Mouse (Mus musculus): ENCODE results near the gene Map4. TPM values are rescaled to one million over a fixed set of nuclear protein-coding genes. Genes with fewer than 3 reads are reported as not detected.

Map4 gene
- total RNA-seq, 4 experiments from 2014 or later = 75.9 to 139 (median 108) TPM

DNA sequence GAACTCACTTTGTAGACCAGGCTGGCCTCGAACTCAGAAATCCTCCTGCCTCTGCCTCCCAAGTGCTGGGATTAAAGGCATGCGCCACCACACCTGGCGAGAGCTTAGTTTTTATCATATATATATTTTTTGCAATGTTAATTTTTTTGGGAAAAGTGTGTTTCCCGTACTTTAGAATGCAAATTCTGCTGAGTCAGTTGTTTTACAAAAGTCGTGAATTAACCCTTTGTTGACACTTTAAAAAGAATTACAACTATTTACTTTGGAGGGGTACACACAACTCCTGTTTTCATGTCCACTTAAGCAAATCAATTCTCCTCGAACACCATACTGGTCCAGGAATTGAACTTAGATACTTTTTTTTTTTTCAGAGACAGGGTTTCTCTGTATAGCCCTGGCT lies 201.7 kb downstream of the Map4 start:
- DNase-seq = no peak

Small RNA genes within 50 kb of the gene (microRNA-seq; reads per million reads assigned to microRNA genes)
- gene Mir7089 = 0 reads per million in 2 experiments

Other genes starting within 250 kb of the Map4 start
- gene Fbxw18, start 228.8 kb upstream of the Map4 start, total RNA-seq (2022) = not detected
- gene Fbxw26, start 185.4 kb upstream of the Map4 start, total RNA-seq (2022) = not detected
- gene Fbxw27, start 140.8 kb upstream of the Map4 start, total RNA-seq (2022) = not detected
- 10 to 100 TPM; 14.6 to 31.7 (median 27.6) TPM for gene Spink8, start 119.2 kb upstream of the Map4 start, total RNA-seq (2022)
- 10 to 100 TPM; 14.9 to 25.2 (median 22.7) TPM for gene Nme6, start 98.7 kb upstream of the Map4 start, total RNA-seq (2022)
- gene Camp, start 81.8 kb upstream of the Map4 start, total RNA-seq (2022) = not detected
- 10 to 100 TPM; 10.5 to 14.5 (median 10.8) TPM for gene Cdc25a, start 55.9 kb upstream of the Map4 start, total RNA-seq (2022)
- gene Smarcc1, start 186.2 kb downstream of the Map4 start, total RNA-seq (2022) = 10 to 100 TPM; 57.6 to 64.3 (median 60.8) TPM
- 100 to 1,000 TPM; 107 to 117 (median 114) TPM for gene Dhx30, start 186.4 kb downstream of the Map4 start, total RNA-seq (2022)